Mouse (Mus musculus) testis, adult 2 months (tissue): ENCODE results near the gene Cps1.

ENCODE experiments used
- CTCF ChIP-seq: fragments of 200-500 bp; IDR thresholded peaks from 2 replicates; pipeline ENCODE4 v1.5.1; 2012; ENCODE audit warnings: low read depth, mild to moderate bottlenecking, inconsistent platforms, low read length, moderate library complexity; ENCODE audit not compliant: control insufficient read depth, insufficient read depth, insufficient replicate concordance
- POLR2A ChIP-seq: fragments of 200-500 bp; IDR thresholded peaks from 2 replicates; pipeline ENCODE4 v1.6.1; 2012; ENCODE audit warnings: low read depth, mild to moderate bottlenecking, inconsistent platforms, low read length, moderate library complexity; ENCODE audit not compliant: control insufficient read depth

- no peak for TF ChIP-seq CTCF
- TF ChIP-seq POLR2A = no peak
These were observed 44.2 kb upstream of the Cps1 start for GRCm38 (mm10) chr1:67078666-67079065.
